Mouse (Mus musculus) lung, postnatal 0 days (tissue): ENCODE measurements around the gene Ankrd24.
"Not testable (repeated sequence)": the region's sequence is repeated elsewhere in the genome, so short reads cannot be mapped to it uniquely, and the experiment has no call there.

Experiments
- CTCF ChIP-seq: IDR thresholded peaks from 2 replicates; pipeline ENCODE4 v1.5.1; 2016; ENCODE audit warnings: antibody characterized with exemption, mild to moderate bottlenecking
- EP300 ChIP-seq: IDR thresholded peaks from 2 replicates; pipeline ENCODE4 v1.6.1; 2016; ENCODE audit warnings: antibody characterized with exemption, mild to moderate bottlenecking, control low read depth

GRCm38 (mm10) chr10:81687114-81687513, 58.8 kb downstream of the Ankrd24 start:
- not testable (repeated sequence) for TF ChIP-seq EP300, CTCF
